Mouse (Mus musculus) thymus, postnatal 25 days (tissue): Measurements from ENCODE around the gene Tenm2.

Experiments used
- DNase-seq: peaks from one replicate; pipeline ENCODE4 v3.0.0; 2022

Gene Tenm2

GRCm38 (mm10) chr11:35974632-35975450 lies 1260.9 kb downstream of the Tenm2 start:
- no peak for DNase-seq

- no peak for DNase-seq
Measured at GRCm38 (mm10) chr11:35973135-35973534, 1262.6 kb downstream of the Tenm2 start.

- DNase-seq: no peak
Measured at GRCm38 (mm10) chr11:35972270-35972931, 1263.4 kb downstream of the Tenm2 start.

GRCm38 (mm10) chr11:35970806-35971705 lies 1264.7 kb downstream of the Tenm2 start:
- no peak for DNase-seq

GRCm38 (mm10) chr11:35968291-35968690 lies 1267.5 kb downstream of the Tenm2 start:
- DNase-seq: no peak

- no peak for DNase-seq
Measured at GRCm38 (mm10) chr11:35963981-35964549, 1271.7 kb downstream of the Tenm2 start.

GRCm38 (mm10) chr11:35963554-35963953 lies 1272.2 kb downstream of the Tenm2 start:
- no peak for DNase-seq

GRCm38 (mm10) chr11:35962431-35962830 lies 1273.3 kb downstream of the Tenm2 start:
- DNase-seq: no peak

- DNase-seq: no peak
Measured at GRCm38 (mm10) chr11:35959270-35959669, 1276.5 kb downstream of the Tenm2 start.
